Mouse (Mus musculus): ENCODE results near the gene Ccna2. TPM values are rescaled to one million over a fixed set of nuclear protein-coding genes. Genes with fewer than 3 reads are reported as not detected.

Gene Ccna2
- total RNA-seq, 2 experiments from 2014 or later = 1.5 TPM

- intact Hi-C loops (cut with DNase I) = no loop called here
- no peak for DNase-seq
Measured at GRCm38 (mm10) chr3:36537701-36538470, 34.1 kb downstream of the Ccna2 start.

- intact Hi-C loops (cut with DNase I) = no loop called here
- DNase-seq = no peak
Measured at GRCm38 (mm10) chr3:36536041-36536440, 35.9 kb downstream of the Ccna2 start.

GRCm38 (mm10) chr3:36533201-36533672, 38.7 kb downstream of the Ccna2 start:
- DNase-seq = no peak
- intact Hi-C loops (cut with DNase I) = no loop called here

GRCm38 (mm10) chr3:36532738-36533137, 39.2 kb downstream of the Ccna2 start:
- no peak for DNase-seq
- intact Hi-C loops (cut with DNase I) = no loop called here

GRCm38 (mm10) chr3:36531979-36532542, 39.9 kb downstream of the Ccna2 start:
- intact Hi-C loops (cut with DNase I) = no loop called here
- DNase-seq = no peak

GRCm38 (mm10) chr3:36531242-36531641, 40.7 kb downstream of the Ccna2 start:
- intact Hi-C loops (cut with DNase I) = no loop called here
- DNase-seq = no peak

GRCm38 (mm10) chr3:36530781-36531180, 41.2 kb downstream of the Ccna2 start:
- DNase-seq = no peak
- intact Hi-C loops (cut with DNase I) = no loop called here

- intact Hi-C loops (cut with DNase I) = no loop called here
- peak; percentile 51 to 54 for DNase-seq
Measured at GRCm38 (mm10) chr3:36530345-36530744, 41.6 kb downstream of the Ccna2 start.

GRCm38 (mm10) chr3:36524466-36524865, 47.5 kb downstream of the Ccna2 start:
- DNase-seq = no peak
- intact Hi-C loops (cut with DNase I) = no loop called here

GRCm38 (mm10) chr3:36522137-36522536, 49.8 kb downstream of the Ccna2 start:
- intact Hi-C loops (cut with DNase I) = no loop called here
- DNase-seq = no peak

GRCm38 (mm10) chr3:36521073-36522060, 50.6 kb downstream of the Ccna2 start, which contains the start of gene Gm11549:
Gene Gm11549 (minus strand): TSS chr3:36521813.
- intact Hi-C loops (cut with DNase I) = no loop called here
- no peak for DNase-seq

GRCm38 (mm10) chr3:36516196-36516595, 55.8 kb downstream of the Ccna2 start:
- no peak for DNase-seq
- intact Hi-C loops (cut with DNase I) = no loop called here

Other genes with a start within 250 kb of the Ccna2 start
- 100 to 1,000 TPM; 140 to 143 TPM for gene Anxa5, start 96.3 kb downstream of the Ccna2 start, total RNA-seq (2021)
- under 1 TPM in 1 of 2 experiments, not detected in 1; 0.30 TPM for gene 1810062G17Rik, start 96.2 kb downstream of the Ccna2 start, total RNA-seq (2021)
- gene Gm11549, start 50.3 kb downstream of the Ccna2 start, total RNA-seq (2021) = not detected
- 10 to 100 TPM; 17.0 to 18.4 TPM for gene Exosc9, start 19.5 kb downstream of the Ccna2 start, total RNA-seq (2021)
- gene Bbs7, start 41.3 kb upstream of the Ccna2 start, total RNA-seq (2021) = 1 to 10 TPM; 5.3 to 8.8 TPM
- gene Trpc3, start 118.0 kb upstream of the Ccna2 start, total RNA-seq (2021) = 1 to 10 TPM; 5.1 to 7.1 TPM

Measured in heart, postnatal 36 days (tissue).